Mouse (Mus musculus) right cerebral cortex, adult 18-20 months (tissue): ENCODE measurements around the gene Gm45140.

Experiments used
- DNase-seq: peaks from one replicate; pipeline ENCODE4 v3.0.0; 2022; ENCODE audit warnings: mixed read lengths

The Gm45140 gene

GRCm38 (mm10) chr6:87835695-87836094 is at the start of gene Gm45140:
TSS of gene Gm45140 (minus strand) at chr6:87835795.
- DNase-seq = no peak

GRCm38 (mm10) chr6:87882816-87883215 is 47.2 kb upstream of the Gm45140 start:
- DNase-seq = peak; percentile 93

- DNase-seq = no peak
These were observed 46.6 kb upstream of the Gm45140 start for GRCm38 (mm10) chr6:87882221-87882620.

GRCm38 (mm10) chr6:87879628-87880027 is 44.0 kb upstream of the Gm45140 start:
- DNase-seq = no peak

GRCm38 (mm10) chr6:87879010-87879409 is 43.4 kb upstream of the Gm45140 start:
- no peak for DNase-seq

- DNase-seq = no peak
These were observed 40.6 kb upstream of the Gm45140 start for GRCm38 (mm10) chr6:87876068-87876643.

- DNase-seq = no peak
These were observed 40.0 kb upstream of the Gm45140 start for GRCm38 (mm10) chr6:87875562-87875961.

GRCm38 (mm10) chr6:87875083-87875482 is 39.5 kb upstream of the Gm45140 start:
- DNase-seq = no peak

GRCm38 (mm10) chr6:87873963-87874362 is 38.4 kb upstream of the Gm45140 start:
- no peak for DNase-seq

- no peak for DNase-seq
These were observed 37.5 kb upstream of the Gm45140 start for GRCm38 (mm10) chr6:87873104-87873503.

GRCm38 (mm10) chr6:87871240-87871639 is 35.6 kb upstream of the Gm45140 start:
- DNase-seq = no peak

- no peak for DNase-seq
These were observed 34.8 kb upstream of the Gm45140 start for GRCm38 (mm10) chr6:87870440-87870839.

GRCm38 (mm10) chr6:87868871-87869506 is 33.4 kb upstream of the Gm45140 start:
- DNase-seq = peak; percentile 65

- no peak for DNase-seq
These were observed 31.7 kb upstream of the Gm45140 start for GRCm38 (mm10) chr6:87867256-87867655.

- no peak for DNase-seq
These were observed 30.6 kb upstream of the Gm45140 start for GRCm38 (mm10) chr6:87866211-87866610.

- peak; percentile 63 for DNase-seq
These were observed 21.5 kb upstream of the Gm45140 start for GRCm38 (mm10) chr6:87857071-87857470.

GRCm38 (mm10) chr6:87853446-87853845 is 17.9 kb upstream of the Gm45140 start:
- no peak for DNase-seq

- no peak for DNase-seq
These were observed 16.3 kb upstream of the Gm45140 start for GRCm38 (mm10) chr6:87851871-87852270.

- DNase-seq = peak; percentile 97
These were observed 15.5 kb upstream of the Gm45140 start, which contains the start of gene Cnbp for GRCm38 (mm10) chr6:87850900-87851614. TSS of gene Cnbp (minus strand) at chr6:87851106.

- DNase-seq = peak; percentile 23
These were observed 14.7 kb upstream of the Gm45140 start for GRCm38 (mm10) chr6:87850155-87850899.

GRCm38 (mm10) chr6:87849780-87850154 is 14.2 kb upstream of the Gm45140 start:
- no peak for DNase-seq

- DNase-seq = no peak
These were observed 11.2 kb upstream of the Gm45140 start for GRCm38 (mm10) chr6:87846813-87847212.

GRCm38 (mm10) chr6:87845031-87845695 is 9.6 kb upstream of the Gm45140 start:
- no peak for DNase-seq
